Mouse (Mus musculus) heart, postnatal 36 days (tissue): ENCODE measurements at regions not wholly inside any gene's neighbourhood (a gene's known extent, or its start where the extent isn't known, plus 50 kb on each side); places are given as distances from the start of the nearest gene placed in this dataset.

Source experiments
- DNase-seq, 2 experiments: peaks; one replicate each; pipeline ENCODE4 v3.0.0; 2021 to 2022
- intact Hi-C: fragments of 180-260 bp; cut with DNase I; formaldehyde crosslinking; loops from one replicate; pipeline ENCODE4 v1.15.1; 2025

DNA sequence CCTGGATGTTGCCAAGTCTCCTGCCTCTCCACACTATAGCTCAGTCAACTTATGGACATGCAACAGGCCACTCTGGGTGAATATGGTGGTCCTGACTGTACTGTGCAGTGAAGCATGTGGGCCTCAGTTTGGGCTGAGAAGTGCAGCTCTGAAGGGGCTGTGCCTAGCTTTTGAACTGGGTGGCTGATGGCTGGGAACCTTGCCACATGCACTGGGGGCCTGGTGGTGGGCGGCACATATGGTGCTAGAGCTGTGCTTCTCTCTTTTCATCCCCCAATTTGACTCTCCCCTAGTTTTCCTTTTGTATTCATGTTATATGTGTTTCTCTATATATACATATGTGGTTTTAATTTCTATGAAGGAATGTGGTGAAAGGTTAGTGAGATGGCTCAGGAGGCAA is 2144.2 kb upstream of the Lrrc6 start:
- intact Hi-C loops: no loop called here
- no peak for DNase-seq

- DNase-seq: no peak
- intact Hi-C loops: no loop called here
These were observed 2134.9 kb upstream of the Lrrc6 start for GRCm38 (mm10) chr15:68635633-68636032.

DNA sequence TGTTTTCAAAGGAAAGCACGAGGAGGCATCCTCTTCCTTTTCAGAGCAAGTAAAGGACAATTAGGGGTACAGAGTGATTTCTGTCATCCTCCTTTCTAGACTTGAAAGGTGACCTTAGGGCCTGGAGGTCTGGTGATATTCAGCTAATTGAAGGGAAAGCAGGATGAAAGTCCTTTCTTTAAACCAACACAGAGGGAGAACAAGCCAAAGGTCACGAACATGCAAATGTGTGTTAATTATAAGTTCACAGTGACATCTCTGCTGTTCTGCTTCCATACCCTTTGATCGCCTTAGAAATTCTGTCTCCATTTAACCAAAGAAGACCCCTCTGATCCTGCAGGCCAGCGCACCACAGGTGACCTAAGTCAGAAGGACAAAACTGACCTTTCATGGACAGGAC is 2126.3 kb upstream of the Lrrc6 start:
- DNase-seq: no peak
- intact Hi-C loops: no loop called here

GRCm38 (mm10) chr15:68624831-68625230 is 2124.1 kb upstream of the Lrrc6 start:
- intact Hi-C loops: no loop called here
- no peak for DNase-seq

GRCm38 (mm10) chr15:68620417-68621214 is 2119.9 kb upstream of the Lrrc6 start:
- no peak for DNase-seq
- intact Hi-C loops: no loop called here

- intact Hi-C loops: loop anchor here (5.0 kb wide), 1 partner anchor 179 kb away; no protein-coding TSS in a partner anchor
- peak; percentile 41 to 46 for DNase-seq
These were observed 2105.5 kb upstream of the Lrrc6 start for GRCm38 (mm10) chr15:68606110-68606791.

GRCm38 (mm10) chr15:68605478-68605877 is 2104.8 kb upstream of the Lrrc6 start:
- intact Hi-C loops: loop anchor here (5.0 kb wide), 1 partner anchor 178 kb away; no protein-coding TSS in a partner anchor
- DNase-seq: no peak

DNA sequence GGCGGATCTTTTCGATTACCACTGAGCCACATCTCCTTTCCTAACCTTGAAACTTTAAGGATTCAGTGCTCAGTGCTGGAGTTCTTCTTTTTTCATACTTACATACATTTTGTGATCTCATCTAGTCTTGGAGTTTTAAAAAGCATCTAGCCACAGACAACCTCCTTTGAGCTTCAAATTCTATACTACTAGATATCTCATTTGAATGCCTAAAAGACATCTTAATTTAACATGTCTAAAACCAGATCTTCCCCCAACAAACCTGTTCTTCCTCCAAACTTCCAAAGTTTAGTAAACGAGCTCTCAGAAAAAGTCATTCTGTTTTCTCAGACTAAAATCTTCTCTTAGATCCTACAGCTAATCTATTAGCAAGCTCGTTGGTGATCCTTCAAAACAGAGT is 2081.5 kb upstream of the Lrrc6 start:
- intact Hi-C loops: no loop called here
- no peak for DNase-seq

DNA sequence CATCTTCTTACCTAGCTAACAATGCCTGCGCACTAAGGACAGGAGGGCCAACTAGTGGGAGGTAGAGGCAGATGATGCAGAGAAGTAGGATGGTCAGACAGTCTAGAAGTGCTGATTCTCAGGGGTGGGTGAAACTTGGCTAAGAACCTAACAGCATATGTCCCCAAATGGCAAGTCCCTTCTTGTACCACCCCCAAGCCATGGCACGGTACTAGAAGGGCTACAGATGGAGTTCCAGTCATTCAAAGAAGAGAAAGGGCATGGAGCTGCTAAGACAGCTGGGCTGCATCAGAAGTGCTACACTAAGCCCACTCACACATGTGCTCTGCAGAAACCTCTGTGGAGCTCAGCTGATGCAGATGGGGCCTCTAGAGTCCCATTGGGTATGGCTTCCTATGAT is 2078.8 kb upstream of the Lrrc6 start:
- intact Hi-C loops: no loop called here
- no peak for DNase-seq

DNA sequence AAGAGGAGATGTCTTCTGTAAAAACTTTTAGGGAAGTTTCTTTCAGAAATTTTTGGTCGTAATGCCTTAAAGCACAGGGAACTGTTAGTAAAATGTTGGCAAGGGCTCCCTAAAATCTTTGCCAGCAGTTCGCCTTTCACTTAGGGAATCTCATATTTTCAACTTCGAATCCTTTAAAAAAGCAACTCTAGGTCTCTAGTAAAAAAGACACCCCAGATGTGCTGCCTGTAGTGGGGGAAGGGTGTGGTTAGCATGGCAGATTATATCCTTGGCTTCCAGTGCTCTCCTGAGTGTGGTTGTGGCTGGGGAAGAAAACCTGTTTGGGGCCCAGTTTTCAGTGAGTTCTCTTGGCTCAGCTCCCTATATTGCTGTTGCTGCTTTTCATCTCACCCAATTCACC is 2059.9 kb upstream of the Lrrc6 start:
- peak in 1 of 2 experiments; percentile 6 for DNase-seq

DNA sequence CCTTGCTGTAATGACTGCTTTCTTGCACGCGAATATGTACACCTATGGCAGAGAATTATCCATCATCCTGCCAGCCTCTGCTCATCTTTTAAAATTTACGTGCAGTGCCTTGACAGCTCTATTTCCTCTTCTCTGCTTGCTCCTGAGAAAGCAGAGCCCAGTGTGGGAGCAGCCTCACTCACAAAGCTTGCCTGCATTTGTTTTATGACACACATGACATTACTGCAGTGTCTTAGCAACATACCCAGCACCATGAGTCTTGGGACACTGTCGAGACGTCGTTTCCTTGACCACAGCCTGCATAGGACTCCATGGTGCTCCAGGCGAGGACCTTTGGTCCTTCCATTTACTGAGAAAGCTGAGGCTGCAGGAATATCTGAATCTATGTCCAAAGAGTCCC is 2055.4 kb upstream of the Lrrc6 start:
- intact Hi-C loops: no loop called here
- DNase-seq: no peak

More for the DNA sequence above, 2059.9 kb upstream of the Lrrc6 start:
- intact Hi-C loops: no loop called here

GRCm38 (mm10) chr15:68536055-68536325 is 2035.3 kb upstream of the Lrrc6 start:
- intact Hi-C loops: no loop called here
- DNase-seq: no peak

DNA sequence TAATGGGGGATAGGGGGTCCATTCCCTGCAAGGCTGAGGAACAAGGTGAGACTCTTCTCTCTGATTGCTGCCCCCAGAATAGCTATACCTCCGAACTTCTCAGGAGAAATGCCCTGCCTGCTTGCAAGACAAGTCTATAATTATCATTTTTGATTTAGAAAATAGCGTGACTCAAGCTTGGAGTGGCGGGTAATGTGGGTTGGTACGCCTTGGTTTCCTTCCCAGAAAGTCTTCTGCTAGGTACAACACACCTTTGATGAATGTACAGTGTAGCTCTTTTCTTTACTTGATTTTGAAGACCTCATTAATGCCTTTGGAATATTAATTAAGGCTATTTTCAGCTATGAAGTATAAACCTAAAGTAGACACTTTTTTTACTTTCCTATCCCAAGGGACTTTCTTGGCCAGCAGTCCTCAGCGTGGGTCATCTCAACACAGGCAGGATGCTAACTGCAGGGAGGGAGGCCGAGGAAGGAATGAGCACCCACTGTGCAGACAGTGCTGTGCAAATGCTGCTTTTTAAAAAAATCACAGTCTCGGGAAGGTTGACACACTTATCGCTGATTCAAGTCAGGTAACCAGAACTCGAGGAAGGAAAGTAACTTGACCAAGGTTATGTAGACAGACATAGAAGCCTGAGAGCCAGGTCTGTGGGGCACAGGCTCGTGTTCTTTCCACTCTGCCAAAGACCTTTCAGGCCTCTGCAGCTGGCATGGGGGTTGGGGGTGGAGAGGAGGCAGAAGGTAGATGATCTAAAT is 2034.8 kb upstream of the Lrrc6 start:
- no peak for DNase-seq
- intact Hi-C loops: no loop called here

DNA sequence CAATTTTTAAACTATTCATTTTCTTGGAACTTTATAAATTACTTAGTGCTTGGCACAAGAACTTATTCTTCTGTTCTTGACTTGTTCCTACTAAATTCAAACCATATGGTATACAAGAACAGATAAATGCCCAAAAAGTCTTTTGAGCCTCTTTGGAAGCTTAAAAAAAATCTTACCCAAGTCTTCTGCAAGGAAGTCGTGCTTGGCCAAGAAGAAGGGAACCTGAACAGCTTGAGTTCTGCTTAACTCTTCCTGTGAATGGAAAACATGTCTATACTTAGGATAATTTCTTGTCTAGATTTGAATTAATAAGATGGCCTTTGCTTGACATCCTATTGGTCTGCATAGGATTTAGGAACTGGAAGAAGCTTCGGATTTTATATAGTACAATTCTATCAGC is 2020.0 kb upstream of the Lrrc6 start:
- intact Hi-C loops: no loop called here
- no peak for DNase-seq

DNA sequence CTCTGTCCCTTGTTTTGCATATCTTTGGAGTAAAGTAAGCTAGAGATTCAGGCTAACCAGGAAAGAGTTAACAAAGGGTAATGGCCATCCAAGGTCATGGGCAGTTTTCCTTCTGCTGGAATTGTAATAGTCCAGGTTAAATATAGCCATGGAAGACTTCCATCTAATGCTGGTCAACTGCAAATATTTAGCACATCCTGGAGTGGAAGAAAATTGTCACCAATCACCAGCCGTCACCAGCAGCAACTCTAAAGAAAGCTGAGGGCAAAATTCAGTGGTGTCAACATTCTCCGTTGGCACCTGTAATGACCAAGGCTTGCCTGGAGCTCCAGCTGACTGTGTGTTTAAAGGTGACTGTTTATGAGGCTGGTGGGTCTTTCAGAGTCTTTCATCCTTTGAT is 2011.7 kb upstream of the Lrrc6 start:
- intact Hi-C loops: no loop called here
- peak; percentile 18 to 29 for DNase-seq

GRCm38 (mm10) chr15:68508190-68508589 is 2007.5 kb upstream of the Lrrc6 start:
- DNase-seq: no peak
- intact Hi-C loops: no loop called here

GRCm38 (mm10) chr15:68506093-68506492 is 2005.4 kb upstream of the Lrrc6 start:
- intact Hi-C loops: no loop called here
- no peak for DNase-seq

DNA sequence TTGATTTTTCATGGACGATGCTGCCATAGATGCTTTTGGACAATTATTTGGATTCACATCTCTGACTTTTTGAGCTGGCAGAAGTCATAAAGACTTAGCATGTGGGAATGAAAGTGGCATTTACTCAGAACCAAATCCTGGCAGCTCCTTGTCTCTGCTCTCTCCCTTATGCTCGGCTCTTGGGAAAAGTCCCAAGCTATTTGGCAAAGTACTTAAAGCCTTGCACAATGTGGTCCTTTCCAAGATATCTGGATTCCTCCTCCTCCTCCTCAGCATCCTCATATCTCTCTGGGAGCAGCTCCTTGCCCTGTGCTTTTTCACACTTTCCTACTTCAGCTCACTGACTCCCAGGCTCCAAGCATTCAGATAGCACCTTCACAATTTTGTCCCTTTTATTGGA is 1995.7 kb upstream of the Lrrc6 start:
- no peak for DNase-seq
- intact Hi-C loops: no loop called here

GRCm38 (mm10) chr15:68484789-68485188 is 1984.1 kb upstream of the Lrrc6 start:
- no peak for DNase-seq
- intact Hi-C loops: no loop called here

GRCm38 (mm10) chr15:68477745-68478144 is 1977.0 kb upstream of the Lrrc6 start:
- DNase-seq: peak in 1 of 2 experiments; percentile 13
- intact Hi-C loops: no loop called here

DNA sequence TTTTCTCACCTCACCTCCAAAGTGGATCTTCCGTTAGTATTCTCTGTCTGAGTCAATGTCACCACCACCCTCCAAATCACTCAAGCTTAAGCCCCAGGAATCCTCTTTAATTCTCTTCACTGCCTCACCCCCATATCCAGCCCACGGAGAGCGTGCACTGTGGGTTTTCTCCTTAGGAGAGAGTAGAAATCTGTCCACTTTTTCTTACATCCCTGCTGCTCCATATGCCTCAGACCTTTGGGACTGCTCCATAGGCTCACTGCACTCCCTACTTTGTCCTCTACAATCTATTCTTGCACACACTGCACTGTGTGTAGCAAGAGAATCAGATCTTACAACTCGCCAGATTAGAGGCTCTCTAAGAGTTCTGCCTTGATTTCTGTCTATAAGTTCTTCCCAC is 1971.2 kb upstream of the Lrrc6 start:
- intact Hi-C loops: no loop called here
- no peak for DNase-seq

DNA sequence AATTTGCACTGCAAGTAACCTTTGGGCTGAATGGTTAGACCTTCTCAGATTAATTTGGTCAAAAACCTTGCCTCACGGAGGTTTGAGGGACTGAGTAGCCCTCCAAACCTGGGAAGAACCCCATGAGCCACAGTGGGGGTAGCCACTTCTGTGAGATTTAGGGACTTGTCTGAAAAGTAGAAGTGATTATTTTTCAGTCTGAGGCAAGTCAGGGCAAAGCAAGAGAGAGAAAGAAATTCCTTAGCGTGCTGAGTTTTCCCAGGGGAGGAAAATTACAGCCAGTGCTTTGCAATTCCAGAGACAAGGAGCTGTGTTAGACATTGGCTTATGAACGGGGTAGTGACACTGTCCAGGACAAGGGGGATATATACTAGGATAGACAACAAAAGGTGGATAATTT is 1962.1 kb upstream of the Lrrc6 start:
- no peak for DNase-seq
- intact Hi-C loops: no loop called here
